Mouse (Mus musculus) heart, embryonic 14.5 days (tissue): ENCODE data around the gene Armh3. TPM values are rescaled to one million over a fixed set of nuclear protein-coding genes. Genes with fewer than 3 reads are reported as not detected.
A peak's percentile ranks its signal among the peaks of the same experiment; 100 is the strongest.

ENCODE experiments used
- ATAC-seq: fragments of 200-750 bp; cut with Nextera tagmentation; 2 replicates; pipeline ENCODE4 v1.8.0; 2017; ENCODE audit warnings: low read depth, moderate TSS enrichment; ENCODE audit not compliant: insufficient number of reproducible peaks, insufficient read depth, low FRiP score
- H3K27ac ChIP-seq, 2 experiments: fragments of 200-500 bp in 1 of 2; fragments of 300-500 bp in 1 of 2; sonication (generic) in 1 of 2; replicated peaks in 1 of 2; 2 replicates each; pipeline ENCODE4 v1.5.1; 2012 to 2014; ENCODE audit warnings: low read depth in 2 of 2, low read length in 2 of 2, control low read depth in 1 of 2, mild to moderate bottlenecking in 1 of 2, mixed read lengths in 1 of 2; ENCODE audit not compliant: control insufficient read depth in 1 of 2, insufficient read depth in 1 of 2
- H3K27me3 ChIP-seq: fragments of 300-500 bp; sonication (generic); 2 replicates; pipeline ENCODE4 v1.6.1; 2014; ENCODE audit warnings: mild to moderate bottlenecking, low read length, control low read depth; ENCODE audit not compliant: control insufficient read depth, insufficient read depth
- H3K36me3 ChIP-seq: fragments of 300-500 bp; sonication (generic); 2 replicates; pipeline ENCODE4 v1.6.1; 2014; ENCODE audit warnings: mild to moderate bottlenecking, control low read depth, low read length, mixed read lengths; ENCODE audit not compliant: control insufficient read depth, insufficient read depth
- H3K4me1 ChIP-seq, 2 experiments: fragments of 200-500 bp in 1 of 2; fragments of 300-500 bp in 1 of 2; sonication (generic) in 1 of 2; 2 replicates each; pipeline ENCODE4 v1.6.1; 2012 to 2014; ENCODE audit warnings: low read length in 2 of 2, control low read depth in 1 of 2, mixed read lengths in 1 of 2; ENCODE audit not compliant: control insufficient read depth in 2 of 2, insufficient read depth in 2 of 2
- H3K4me2 ChIP-seq: fragments of 300-500 bp; sonication (generic); 2 replicates; pipeline ENCODE4 v1.6.1; 2014; ENCODE audit warnings: mild to moderate bottlenecking, low read length
- H3K4me3 ChIP-seq, 2 experiments: fragments of 200-500 bp in 1 of 2; fragments of 300-500 bp in 1 of 2; sonication (generic) in 1 of 2; 2 replicates each; pipeline ENCODE4 v1.5.1; 2012 to 2014; ENCODE audit warnings: low read length in 2 of 2, mild to moderate bottlenecking in 2 of 2, control low read depth in 1 of 2, low read depth in 1 of 2, moderate library complexity in 1 of 2; ENCODE audit not compliant: control insufficient read depth in 1 of 2, insufficient read depth in 1 of 2
- H3K9ac ChIP-seq: fragments of 300-500 bp; sonication (generic); 2 replicates; pipeline ENCODE4 v1.6.1; 2014; ENCODE audit warnings: mild to moderate bottlenecking, low read length
- H3K9me3 ChIP-seq: fragments of 300-500 bp; sonication (generic); 2 replicates; pipeline ENCODE4 v1.6.1; 2016; ENCODE audit warnings: low read length, control low read depth; ENCODE audit not compliant: control insufficient read depth
- WGBS: fragments of 180-500 bp; shearing (Covaris S2); extraction: QIAGEN DNeasy Blood & Tissue Kit; methylation state at CpG from one replicate; pipeline ENCODE4 v1.1.7; 2014; 5-methylcytosine and 5-hydroxymethylcytosine counted together
- polyA plus RNA-seq: library from polyadenylated mRNA; unstranded; fragments of >200 nt; fragmentation: Nextera tagmentation; extraction: Ambion mirVana; gene quantifications from 2 replicates; pipeline ENCODE4 v1.2.1, GENCODE M21; 2014

Armh3 gene
- polyA plus RNA-seq, 1 experiment from 2014 or later = 14.1 TPM

DNA sequence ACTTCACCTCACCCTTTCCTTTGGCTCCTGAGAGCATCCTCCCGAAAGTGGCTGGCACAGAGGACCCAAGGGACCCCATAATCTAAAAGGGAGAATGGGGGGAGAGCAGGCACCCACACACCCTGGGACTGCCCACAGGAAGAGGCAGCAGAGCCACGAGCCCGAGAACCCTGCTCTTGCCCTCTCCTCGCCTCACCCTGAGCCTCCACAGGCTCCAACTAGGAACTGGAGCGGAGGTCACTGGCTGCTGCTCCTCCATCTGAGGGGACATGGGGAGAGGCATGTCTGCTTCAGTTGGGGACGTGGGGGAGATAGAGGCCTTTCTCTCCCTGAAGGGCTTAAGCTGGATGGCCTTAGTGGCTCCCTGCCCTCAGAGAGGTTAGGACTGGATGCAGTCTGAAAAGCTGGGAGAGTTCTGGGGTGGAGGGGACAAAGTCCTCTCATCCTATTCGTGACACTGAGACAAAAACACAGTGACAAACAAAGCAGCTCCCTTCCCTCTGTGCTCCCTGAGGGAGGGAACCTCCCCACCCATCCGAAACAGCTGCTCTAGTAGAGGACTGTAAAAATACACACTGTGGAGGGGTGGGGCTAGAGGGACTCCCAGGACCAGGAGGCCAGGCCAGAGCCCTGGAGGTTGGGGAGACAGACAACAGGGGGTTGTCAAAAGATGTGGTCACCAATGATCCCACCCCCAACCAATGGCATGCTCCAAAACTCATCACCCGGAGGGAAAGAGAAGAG lies 33.6 kb upstream of the Armh3 start:
- Histone ChIP-seq H3K9ac (no peak overlapping the region), H3K27me3 (no peaks in the 10 kb centered on the region), H3K4me3 (no peak overlapping the region), H3K4me2 (no peak overlapping the region), H3K4me1 (peaks cover 6 to 9% of the 10 kb centered on the region in 2 experiments), H3K9me3 (peaks cover 5% of the 10 kb centered on the region; the same call in 1 of the 2 replicates), H3K36me3 (peaks cover 57% of the 10 kb centered on the region), H3K27ac (no peak overlapping the region)
- 69% methylated on average over 9 of the region's 9 CpGs for WGBS
- ATAC-seq = no peak

DNA sequence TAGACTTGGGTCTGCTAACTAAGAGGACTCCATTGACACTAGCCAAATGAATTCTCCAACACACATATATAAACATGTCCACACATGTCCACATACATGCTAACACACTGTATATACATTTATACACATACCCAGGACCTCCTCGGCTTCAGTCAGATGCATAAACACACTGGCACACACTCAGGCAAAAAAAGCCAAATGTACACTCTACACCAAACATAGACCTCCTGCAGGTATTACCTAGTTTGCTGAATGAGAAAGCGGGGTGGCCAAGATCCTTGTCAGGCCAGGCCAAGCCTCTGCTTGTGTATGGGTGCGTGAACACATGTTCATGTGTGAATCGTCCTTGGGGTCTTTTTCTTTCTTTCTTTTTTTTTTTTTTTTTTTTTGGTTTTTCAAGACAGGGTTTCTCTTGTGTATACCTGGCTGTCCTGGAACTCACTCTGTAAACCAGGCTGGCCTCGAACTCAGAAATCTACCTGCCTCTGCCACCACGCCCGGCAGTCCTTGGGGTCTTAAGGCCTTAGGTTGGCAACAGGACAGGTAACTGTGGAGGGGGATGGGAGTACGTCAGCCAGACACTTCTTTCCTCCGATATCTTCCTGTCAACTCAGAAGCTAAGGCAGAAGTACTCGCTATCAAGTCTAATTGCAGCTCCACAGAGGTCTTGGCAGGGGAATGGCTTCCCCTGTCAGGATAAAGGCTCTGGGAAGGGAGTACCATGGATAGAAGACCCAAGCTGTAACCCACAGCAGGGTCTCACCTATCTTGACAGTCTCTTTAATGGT lies 32.1 kb upstream of the Armh3 start:
- Histone ChIP-seq H3K36me3 (peaks cover 46% of the 10 kb centered on the region), H3K4me2 (no peak overlapping the region), H3K4me1 (peaks cover 6 to 12% of the 10 kb centered on the region in 2 experiments), H3K9me3 (peaks cover 5% of the 10 kb centered on the region; the same call in 1 of the 2 replicates), H3K27ac (no peak overlapping the region), H3K9ac (no peak overlapping the region), H3K27me3 (no peaks in the 10 kb centered on the region), H3K4me3 (no peak overlapping the region)
- 82% methylated on average over 10 of the region's 10 CpGs for WGBS
- ATAC-seq = no peak

DNA sequence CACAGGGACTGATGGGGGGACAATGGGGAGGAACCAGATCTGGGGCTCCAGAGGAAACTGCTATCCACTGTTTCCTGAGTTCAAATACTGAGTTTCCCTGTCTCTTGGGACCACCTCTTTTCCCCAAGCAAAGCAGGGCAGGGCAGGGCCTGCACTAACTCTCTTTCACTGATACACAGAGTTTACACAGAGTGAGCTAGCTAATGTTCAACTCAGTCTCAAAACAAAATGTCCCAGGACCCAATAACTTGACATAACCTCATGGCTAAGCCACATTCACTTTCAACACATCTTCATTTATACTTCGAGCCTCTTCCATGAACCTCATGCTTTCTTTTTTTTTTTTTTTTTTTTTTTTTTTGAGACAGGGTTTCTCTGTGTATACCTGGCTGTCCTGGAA lies 31.4 kb upstream of the Armh3 start:
- WGBS = 93% methylated on average over 1 of the region's 1 CpGs

DNA sequence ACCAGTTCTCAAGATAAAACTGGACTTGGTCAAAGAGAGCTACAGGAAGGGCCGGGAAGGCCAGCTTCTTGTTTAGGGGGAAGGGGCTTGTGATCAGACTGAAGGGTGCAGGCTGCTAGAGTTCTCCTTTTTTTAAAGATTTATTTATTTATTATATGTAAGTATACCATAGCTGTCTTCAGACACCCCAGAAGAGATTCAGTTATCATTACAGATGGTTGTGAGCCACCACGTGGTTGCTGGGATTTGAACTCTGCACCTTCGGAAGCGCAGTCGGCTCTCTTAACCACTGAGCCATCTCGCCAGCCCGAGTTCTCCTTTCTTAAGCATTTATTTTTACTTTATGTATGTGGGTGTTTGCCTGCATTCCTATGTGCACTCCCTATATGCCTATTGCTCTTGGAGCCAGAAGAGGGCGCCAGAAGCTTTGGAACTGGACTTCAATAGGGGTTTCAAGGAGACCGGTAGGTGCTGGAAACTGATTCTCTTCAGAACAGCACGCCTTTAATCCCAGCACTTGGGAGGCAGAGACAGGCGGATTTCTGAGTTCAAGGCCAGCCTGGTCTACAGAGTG lies 30.5 kb upstream of the Armh3 start:
- H3K27me3 ChIP-seq = no peaks in the 10 kb centered on the region
- H3K9me3 ChIP-seq = peaks cover 5% of the 10 kb centered on the region; the same call in 1 of the 2 replicates
- H3K9ac ChIP-seq = no peak overlapping the region
- no peak overlapping the region for H3K4me3 ChIP-seq
- H3K4me2 ChIP-seq = no peak overlapping the region
- WGBS = 70% methylated on average over 11 of the region's 11 CpGs
- H3K36me3 ChIP-seq = peaks cover 30% of the 10 kb centered on the region
- H3K4me1 ChIP-seq = peaks cover 6 to 12% of the 10 kb centered on the region in 2 experiments
- no peak for ATAC-seq
- no peak overlapping the region for H3K27ac ChIP-seq

More for the DNA sequence above, 31.4 kb upstream of the Armh3 start:
- H3K4me2 ChIP-seq = no peak overlapping the region
- H3K9me3 ChIP-seq = peaks cover 5% of the 10 kb centered on the region; the same call in 1 of the 2 replicates
- H3K36me3 ChIP-seq = peaks cover 39% of the 10 kb centered on the region
- H3K4me1 ChIP-seq = peaks cover 6 to 12% of the 10 kb centered on the region in 2 experiments
- no peak overlapping the region for H3K9ac ChIP-seq
- no peaks in the 10 kb centered on the region for H3K27me3 ChIP-seq
- H3K27ac ChIP-seq = no peak overlapping the region
- no peak overlapping the region for H3K4me3 ChIP-seq
- no peak for ATAC-seq

DNA sequence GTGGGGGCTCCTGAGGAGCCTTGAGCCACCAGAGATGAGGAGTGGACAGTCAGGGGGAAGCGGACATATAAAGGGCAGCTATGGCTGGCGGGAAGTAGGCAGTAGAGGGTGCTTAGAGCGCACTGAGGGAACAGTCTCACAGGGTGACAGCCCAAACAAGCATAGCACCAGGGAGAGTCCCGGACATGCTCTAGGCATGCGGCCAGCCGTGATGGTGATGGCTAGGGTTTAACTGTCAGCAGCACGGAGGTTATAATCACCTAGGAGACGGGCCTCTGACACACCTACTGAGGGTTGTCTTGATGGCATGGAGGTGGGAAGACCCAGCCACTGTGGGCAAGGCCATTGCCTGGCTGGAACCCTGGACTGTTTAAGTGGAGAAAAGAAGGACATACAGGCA lies 28.3 kb upstream of the Armh3 start:
- Histone ChIP-seq H3K4me1 (peaks cover 6 to 12% of the 10 kb centered on the region in 2 experiments), H3K36me3 (peaks cover 8% of the 10 kb centered on the region), H3K9ac (peak overlapping the region; percentile 14; the same call in 1 of the 2 replicates), H3K27me3 (no peaks in the 10 kb centered on the region), H3K27ac (0 out of 4 replicates have a peak overlapping the region, but pooled peaks of 1 of the 2 experiments have one; percentile 27), H3K9me3 (peaks cover 5% of the 10 kb centered on the region; the same call in 1 of the 2 replicates), H3K4me2 (peak overlapping the region; percentile 8; the same call in 1 of the 2 replicates), H3K4me3 (no peak overlapping the region)
- no peak for ATAC-seq
- 31% methylated on average over 8 of the region's 8 CpGs for WGBS

DNA sequence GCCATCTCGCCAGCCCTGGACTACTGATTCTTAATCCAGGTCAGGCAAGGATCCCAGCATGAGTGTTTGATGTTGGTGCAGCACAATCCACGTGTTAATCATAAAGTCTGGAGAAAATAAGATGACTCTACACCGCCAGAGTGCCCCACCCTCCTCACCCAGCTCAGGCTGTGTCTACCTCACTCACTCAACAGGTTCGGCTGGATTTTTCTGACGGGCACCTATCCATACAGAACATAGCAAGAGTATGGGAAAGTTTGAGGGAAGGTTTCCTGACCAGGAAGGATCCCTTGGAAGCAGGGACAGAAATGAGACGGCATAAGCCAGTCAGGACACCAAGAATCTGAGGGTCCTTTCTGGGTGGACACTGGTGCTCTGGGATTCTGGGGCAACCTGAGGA lies 26.7 kb upstream of the Armh3 start:
- WGBS = 76% methylated on average over 6 of the region's 6 CpGs
- ATAC-seq = no peak

DNA sequence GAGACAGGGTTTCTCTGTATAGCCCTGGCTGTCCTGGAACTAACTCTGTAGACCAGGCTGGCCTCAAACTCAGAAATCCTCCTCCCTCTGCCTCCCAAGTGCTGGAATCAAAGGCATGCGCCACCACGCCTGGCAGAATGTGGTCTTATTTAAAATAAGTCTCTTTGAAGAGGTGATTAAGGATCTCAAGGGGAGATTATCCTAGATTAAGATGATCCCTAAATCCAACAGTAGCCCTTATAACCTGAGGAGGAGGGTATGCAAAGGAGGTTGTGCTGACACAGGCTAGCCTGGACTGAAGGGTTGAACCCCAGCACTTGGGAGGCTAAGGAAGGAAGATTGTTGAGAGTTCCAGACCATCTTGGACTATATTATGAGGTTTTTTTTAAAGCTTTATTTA lies 17.7 kb upstream of the Armh3 start:
- WGBS = 69% methylated on average over 2 of the region's 2 CpGs
- Histone ChIP-seq H3K9ac (no peak overlapping the region), H3K4me2 (no peak overlapping the region), H3K4me1 (no peaks in the 10 kb centered on the region), H3K27ac (no peak overlapping the region), H3K9me3 (no peaks in the 10 kb centered on the region), H3K4me3 (no peak overlapping the region), H3K27me3 (no peaks in the 10 kb centered on the region), H3K36me3 (no peaks in the 10 kb centered on the region)
- no peak for ATAC-seq

More for the DNA sequence above, 26.7 kb upstream of the Armh3 start:
- H3K27me3 ChIP-seq = no peaks in the 10 kb centered on the region
- no peak overlapping the region for H3K4me3 ChIP-seq
- H3K4me1 ChIP-seq = peaks cover 6 to 12% of the 10 kb centered on the region in 2 experiments
- H3K9me3 ChIP-seq = peaks cover 5% of the 10 kb centered on the region; the same call in 1 of the 2 replicates
- no peak overlapping the region for H3K4me2 ChIP-seq
- no peak overlapping the region for H3K9ac ChIP-seq
- no peaks in the 10 kb centered on the region for H3K36me3 ChIP-seq
- H3K27ac ChIP-seq = no peak overlapping the region
